Mouse (Mus musculus): ENCODE measurements at regions not wholly inside any gene's neighbourhood (a gene's known extent, or its start where the extent isn't known, plus 50 kb on each side); places are given as distances from the start of the nearest gene placed in this dataset.

- TF ChIP-seq CTCF (conservative IDR thresholded peaks at IDR 0.05 in 1 of 2, IDR thresholded peaks at IDR 0.05 in 1 of 2; ENCODE audit: low read depth in 2 of 2, low read length in 2 of 2) (no peak), USF2 (conservative IDR thresholded peaks at IDR 0.05; ENCODE audit: low read depth, low read length) (no peak), SIN3A (IDR thresholded peaks at IDR 0.05; ENCODE audit: low read length) (no peak), POLR2A (IDR thresholded peaks at IDR 0.05; ENCODE audit: low read depth, low read length) (no peak), KAT2A (IDR thresholded peaks at IDR 0.05; ENCODE audit: insufficient replicate concordance, low read length) (no peak), USF1 (IDR thresholded peaks at IDR 0.05; ENCODE audit: low read depth, low read length) (no peak), UBTF (IDR thresholded peaks at IDR 0.05; ENCODE audit: low read depth, low read length) (no peak), ZC3H11A (IDR thresholded peaks at IDR 0.05; ENCODE audit: low read depth, low read length) (no peak), CHD2 (IDR thresholded peaks at IDR 0.05; ENCODE audit: low read length) (no peak), ZNF384 (IDR thresholded peaks at IDR 0.05; ENCODE audit: low read depth, low read length) (no peak), MEF2A (IDR thresholded peaks at IDR 0.05; ENCODE audit: borderline replicate concordance, low read depth, low read length) (no peak), POLR2AphosphoS2 (IDR thresholded peaks at IDR 0.05; ENCODE audit: low read depth, low read length) (no peak), BHLHE40 (IDR thresholded peaks at IDR 0.05; ENCODE audit: low read depth, low read length) (no peak), EP300 (IDR thresholded peaks at IDR 0.05; ENCODE audit: low read length) (no peak)
Observed at GRCm38 (mm10) chr2:12797615-12798169, 126.1 kb upstream of the Pter start.

All from CH12.LX (cell line).